Mouse (Mus musculus) thymus, adult 2 months (tissue): ENCODE measurements around the gene Pid1.

Experiments
- CTCF ChIP-seq: fragments of 200-500 bp; IDR thresholded peaks from 2 replicates; pipeline ENCODE4 v1.5.1; 2012; ENCODE audit warnings: mild to moderate bottlenecking, control low read depth, low read length, moderate library complexity, borderline replicate concordance; ENCODE audit not compliant: control insufficient read depth, poor library complexity, insufficient read depth; ENCODE audit errors: extremely low read depth
- POLR2A ChIP-seq: fragments of 200-500 bp; IDR thresholded peaks from 2 replicates; pipeline ENCODE4 v1.6.1; 2012; ENCODE audit warnings: mild to moderate bottlenecking, low read length, control low read depth, moderate library complexity; ENCODE audit not compliant: control insufficient read depth, poor library complexity, insufficient read depth; ENCODE audit errors: extremely low read depth

DNA sequence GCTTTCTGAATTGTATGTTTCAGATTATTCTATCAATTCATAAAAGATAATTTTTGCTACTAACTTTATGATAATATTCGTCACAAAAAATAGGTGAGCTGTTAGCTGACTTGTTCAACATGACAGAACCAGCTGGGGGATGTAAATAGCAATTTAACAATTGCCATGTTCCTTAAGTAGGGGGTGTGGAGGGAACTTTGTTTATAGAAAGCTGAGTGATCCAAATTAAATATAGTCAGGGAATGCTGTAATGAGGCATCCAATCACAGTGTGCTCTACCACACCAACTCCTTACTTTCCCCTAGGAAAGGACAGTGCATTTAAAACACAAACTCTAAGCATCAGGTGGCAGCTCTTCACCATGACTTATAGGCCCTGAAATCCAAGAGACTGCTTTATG, 18.7 kb upstream of the Pid1 start:
- TF ChIP-seq CTCF, result no peak
- no peak for TF ChIP-seq POLR2A
